Mouse (Mus musculus) heart, postnatal 0 days (tissue): ENCODE measurements around the gene Has1.
"Not testable (repeated sequence)": the region's sequence is repeated elsewhere in the genome, so short reads cannot be mapped to it uniquely, and the experiment has no call there.

Experiments
- CTCF ChIP-seq: IDR thresholded peaks from 2 replicates; pipeline ENCODE4 v1.5.1; 2016; ENCODE audit warnings: antibody characterized with exemption, control low read depth, low read depth
- EP300 ChIP-seq: IDR thresholded peaks from 2 replicates; pipeline ENCODE4 v1.6.1; 2016; ENCODE audit warnings: antibody characterized with exemption, low read depth

DNA sequence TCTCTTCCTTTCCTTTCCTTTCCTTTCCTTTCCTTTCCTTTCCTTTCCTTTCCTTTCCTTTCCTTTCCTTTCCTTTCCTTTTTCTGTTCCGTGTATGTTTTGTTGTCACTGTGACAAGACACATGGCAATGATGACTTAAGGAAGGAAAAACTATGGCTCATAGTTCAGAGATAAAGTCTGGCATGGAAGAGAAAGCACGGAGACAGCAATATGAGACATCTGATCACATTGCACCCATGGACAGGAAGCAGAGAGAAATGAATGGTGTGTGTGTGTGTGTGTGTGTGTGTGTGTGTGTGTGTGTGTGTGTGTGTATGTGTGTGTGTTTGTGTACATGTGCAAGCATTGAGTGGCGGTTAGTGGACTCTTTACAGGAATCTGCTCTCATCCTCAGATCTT lies 10.4 kb downstream of the Has1 start:
- TF ChIP-seq CTCF, EP300: not testable (repeated sequence)
